Comparison of ENCODE assay signal across 8 mouse cellular contexts in genomic region chr13:80885834-80886663, GRCm38 (mm10). TPM values are rescaled to one million over a fixed set of nuclear protein-coding genes. Genes with fewer than 3 reads are reported as not detected.
A peak's percentile ranks its signal among the peaks of the same experiment; 100 is the strongest.
DNase-seq lines count a peak whose midpoint lies in the region; ATAC-seq lines count a peak whose summit lies in the region.

No protein-coding gene starts in this region.

- peak overlapping the region; percentile 80 for H3K4me3 ChIP-seq in hindbrain, embryonic 14.5 days (replicated peaks; ENCODE audit: low read length)

- H3K36me3 ChIP-seq in hindbrain, embryonic 14.5 days (replicated peaks; ENCODE audit: control insufficient read depth, insufficient read depth): peaks cover 25% of the 10 kb centered on the region

- peak overlapping the region; percentile 65 for H3K4me2 ChIP-seq in hindbrain, embryonic 14.5 days (replicated peaks)

- H3K4me1 ChIP-seq in hindbrain, embryonic 14.5 days (replicated peaks; ENCODE audit: control insufficient read depth, insufficient read depth, low read length): peaks cover 10% of the 10 kb centered on the region

- DNase-seq in T-cell, adult 2 months (ENCODE audit: low spot score): peak; percentile 98
- DNase-seq in cerebellum, postnatal 25 days: peak; percentile 96 to 97
- peak; percentile 80 to 84 for DNase-seq in frontal cortex, postnatal 25 days (ENCODE audit: low spot score in 2 of 2)
- peak; percentile 98 for DNase-seq in hindbrain, embryonic 14.5 days (ENCODE audit: low spot score)
- DNase-seq in layer of hippocampus, postnatal 36 days: peak; percentile 88 to 91
- DNase-seq in lung, postnatal 25 days (ENCODE audit: low spot score): peak; percentile 93
- peak; percentile 94 for DNase-seq in retina, adult 2 months (ENCODE audit: low read depth, low spot score)
- DNase-seq in thymus, postnatal 25 days: peak; percentile 93

- H3K27me3 ChIP-seq in hindbrain, embryonic 14.5 days (ENCODE audit: control insufficient read depth, insufficient read depth, low read length): no peaks in the 10 kb centered on the region

- H3K9me3 ChIP-seq in hindbrain, embryonic 14.5 days (ENCODE audit: control insufficient read depth, low read length): no peaks in the 10 kb centered on the region

- H3K27ac ChIP-seq in hindbrain, embryonic 14.5 days: peak overlapping the region; percentile 100

- under 1% methylated on average over 71 of the region's 72 CpGs for WGBS in hindbrain, embryonic 14.5 days

- ATAC-seq in hindbrain, embryonic 14.5 days (ENCODE audit: low FRiP score): peak; percentile 92

- peak overlapping the region; percentile 99 for H3K9ac ChIP-seq in hindbrain, embryonic 14.5 days

RNA-seq across cellular contexts. Expression of gene Arrdc3, which starts 2.9 kb away (rescaled TPM):
- polyA plus RNA-seq in hindbrain, embryonic 14.5 days (2014; fragmentation: Nextera tagmentation; extraction: Ambion mirVana): 41.1 and 58.7 TPM in 2 replicates
- 10 to 100 TPM; 42.8 to 46.5 TPM for total RNA-seq in layer of hippocampus, postnatal 36 days (2021)

Comparison
In these comparisons a context has a peak if more than half of its experiments do, and no peak if none do; other contexts are left out.
1. Peak in every context shown above with its lines: DNase-seq, ATAC-seq, H3K4me3 ChIP-seq and H3K27ac ChIP-seq.